Mouse (Mus musculus) urinary bladder, postnatal 0 days (tissue): ENCODE data around the gene Nr1h2. TPM values are rescaled to one million over a fixed set of nuclear protein-coding genes. Genes with fewer than 3 reads are reported as not detected.

Source experiments
- microRNA-seq: library from miRNA; unstranded; fragments of <30 nt; microRNA quantifications from one replicate; pipeline ENCODE4, GENCODE M21; 2016
- polyA plus RNA-seq: library from polyadenylated mRNA; unstranded; fragments of >200 nt; fragmentation: Nextera tagmentation; extraction: Ambion mirVana; gene quantifications from 2 replicates; pipeline ENCODE4 v1.2.1, GENCODE M21; 2015

The Nr1h2 gene
- 65.2 and 69.4 TPM in 2 replicates for polyA plus RNA-seq

GRCm38 (mm10) chr7:44553826-44554225, at the start of gene Nr1h2:
TSS of gene Nr1h2 (minus strand) at chr7:44553951.

GRCm38 (mm10) chr7:44590402-44591347, 36.9 kb upstream of the Nr1h2 start, which contains the start of gene Kcnc3:
TSS of gene Kcnc3 (plus strand) at chr7:44590664.

GRCm38 (mm10) chr7:44572213-44572701, 18.5 kb upstream of the Nr1h2 start, which contains the start of gene Napsa:
TSS of gene Napsa (plus strand) at chr7:44572380.

GRCm38 (mm10) chr7:44548497-44549087, 5.2 kb downstream of the Nr1h2 start, which contains the start of gene Pold1:
TSS of gene Pold1 (minus strand) at chr7:44548849.

GRCm38 (mm10) chr7:44531946-44532732, 21.6 kb downstream of the Nr1h2 start, which contains the start of gene Spib:
TSS of gene Spib (minus strand) at chr7:44532071.

GRCm38 (mm10) chr7:44524502-44524901, 29.2 kb downstream of the Nr1h2 start, which contains the start of gene Mybpc2:
TSS of gene Mybpc2 (minus strand) at chr7:44524656.

Small RNA genes within 50 kb of the gene (microRNA-seq; reads per million reads assigned to microRNA genes)
- not detected for gene Mir7053

Other genes with a start within 250 kb of the Nr1h2 start
- 13.6 and 16.2 TPM in 2 replicates for gene Clec11a, start 247.0 kb downstream of the Nr1h2 start, polyA plus RNA-seq
- 1.1 and 1.2 TPM in 2 replicates for gene Shank1, start 243.7 kb downstream of the Nr1h2 start, polyA plus RNA-seq
- gene Syt3, start 169.8 kb downstream of the Nr1h2 start, polyA plus RNA-seq = 0.48 and 0.58 TPM in 2 replicates
- 0.60 and 0.81 TPM in 2 replicates for gene 1700008O03Rik, start 168.1 kb downstream of the Nr1h2 start, polyA plus RNA-seq
- gene Lrrc4b, start 124.9 kb downstream of the Nr1h2 start, polyA plus RNA-seq = 0.13 and 0.26 TPM in 2 replicates
- 0.27 TPM in 1 of 2 replicates, not detected in the other for gene Aspdh, start 88.6 kb downstream of the Nr1h2 start, polyA plus RNA-seq
- gene Josd2, start 86.0 kb downstream of the Nr1h2 start, polyA plus RNA-seq = 51.6 and 59.9 TPM in 2 replicates
- gene Emc10, start 57.4 kb downstream of the Nr1h2 start, polyA plus RNA-seq = 73.9 and 76.8 TPM in 2 replicates
- gene Fam71e1, start 57.4 kb downstream of the Nr1h2 start, polyA plus RNA-seq = 8.0 and 10.1 TPM in 2 replicates
- 0.30 and 0.82 TPM in 2 replicates for gene Mybpc2, start 29.3 kb downstream of the Nr1h2 start, polyA plus RNA-seq
- gene Spib, start 21.9 kb downstream of the Nr1h2 start, polyA plus RNA-seq = 0.05 TPM in 1 of 2 replicates, not detected in the other
- gene Pold1, start 5.1 kb downstream of the Nr1h2 start, polyA plus RNA-seq = 20.1 and 23.8 TPM in 2 replicates
- gene Napsa, start 18.4 kb upstream of the Nr1h2 start, polyA plus RNA-seq = 0.46 and 0.57 TPM in 2 replicates
- gene Kcnc3, start 36.7 kb upstream of the Nr1h2 start, polyA plus RNA-seq = 0.05 and 0.08 TPM in 2 replicates
- 11.2 and 12.2 TPM in 2 replicates for gene Myh14, start 116.9 kb upstream of the Nr1h2 start, polyA plus RNA-seq
- gene Izumo2, start 154.8 kb upstream of the Nr1h2 start, polyA plus RNA-seq = not detected in 2 replicates
- gene Vrk3, start 194.5 kb upstream of the Nr1h2 start, polyA plus RNA-seq = 15.4 and 17.6 TPM in 2 replicates
- gene Zfp473, start 197.1 kb upstream of the Nr1h2 start, polyA plus RNA-seq = 0.21 and 0.35 TPM in 2 replicates